Mouse (Mus musculus): ENCODE measurements around the gene 1500011B03Rik. TPM values are rescaled to one million over a fixed set of nuclear protein-coding genes. Genes with fewer than 3 reads are reported as not detected.

1500011B03Rik gene
- total RNA-seq (2023) = 50.6 TPM

DNA sequence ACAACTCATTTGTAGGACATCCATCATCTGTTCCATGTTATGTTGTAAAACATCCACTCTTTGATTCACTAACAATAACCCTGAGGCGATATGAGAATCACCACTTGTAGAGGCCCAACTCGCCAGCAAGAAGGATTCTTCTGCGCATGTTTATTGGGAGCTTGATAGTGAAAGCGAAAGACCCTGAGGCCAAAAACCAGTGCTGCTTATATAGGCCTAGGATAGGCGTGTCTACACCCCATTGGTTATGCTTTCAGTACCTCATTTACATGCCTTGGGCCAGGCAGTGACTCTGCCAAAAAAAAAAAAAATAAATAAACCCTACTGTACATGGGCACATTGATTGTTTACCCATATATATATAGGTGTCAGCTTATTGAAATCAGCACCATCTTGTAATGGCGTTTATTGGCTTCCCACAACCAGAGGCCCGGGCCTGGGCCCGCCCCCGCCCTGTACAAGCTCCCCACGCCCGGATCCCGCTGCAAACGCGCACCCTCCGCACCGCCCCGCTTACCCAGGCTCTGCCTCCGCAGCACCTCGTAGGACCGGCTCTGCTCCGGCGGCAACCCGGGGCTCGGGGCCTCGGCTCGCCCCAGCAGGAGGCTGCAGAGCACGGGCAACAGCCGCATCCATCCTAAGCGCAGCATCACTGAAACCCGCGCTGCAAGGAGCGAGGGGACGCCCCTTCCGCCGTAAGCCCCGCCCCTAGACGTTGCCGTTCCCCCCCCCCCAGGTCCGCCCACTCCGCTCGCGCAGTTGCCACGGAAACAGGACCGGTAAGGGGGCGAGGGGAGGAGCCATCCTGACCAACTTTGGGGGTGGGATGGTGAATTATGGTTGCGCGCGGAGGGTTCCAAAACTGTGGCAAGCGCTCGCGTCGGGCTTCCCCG is at the start of gene 1500011B03Rik:
TSS of gene 1500011B03Rik (minus strand) at position 673 of the 893 bp plus-strand sequence.

DNA sequence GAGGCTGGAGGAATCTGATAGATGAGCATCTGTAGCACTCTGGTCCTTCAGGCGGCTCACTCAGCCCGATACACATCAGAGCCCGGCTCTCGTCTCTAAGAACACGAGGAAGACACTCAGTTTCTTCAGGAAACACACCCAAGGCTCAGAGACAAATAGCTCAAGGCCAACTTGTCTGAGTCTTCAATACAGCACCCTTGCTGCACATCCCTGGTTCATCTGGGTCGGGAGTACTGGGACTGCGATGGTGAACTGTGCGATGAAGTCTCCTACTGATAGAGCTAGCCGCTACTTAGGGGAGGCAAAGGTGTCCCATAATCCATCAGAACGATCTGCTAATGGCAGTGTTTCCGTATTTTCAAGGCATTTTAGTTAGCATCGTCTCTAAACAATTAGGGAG is 35.3 kb upstream of the 1500011B03Rik start, which contains the start of gene Gm9936:
TSS of gene Gm9936 (minus strand) at position 101 of the 400 bp plus-strand sequence.

DNA sequence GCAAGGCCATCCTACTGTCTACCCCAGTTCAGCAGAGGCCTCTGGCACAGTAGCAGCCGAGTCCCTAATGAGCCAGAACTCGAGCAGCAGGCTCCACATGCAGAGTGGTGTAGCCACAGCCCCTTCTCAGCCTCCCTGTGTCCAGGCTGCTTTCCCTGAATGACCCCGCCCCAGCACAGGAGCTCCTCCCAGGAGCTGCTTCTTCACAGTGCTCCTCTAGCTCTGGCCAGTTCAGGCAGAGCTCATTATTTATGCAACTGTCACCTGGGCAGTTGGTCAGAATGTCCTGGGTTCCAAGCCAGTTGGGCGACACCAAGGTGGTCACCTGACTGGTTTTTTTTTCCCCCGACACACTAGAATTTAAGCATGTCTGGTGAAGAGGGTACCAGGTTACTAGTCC is 30.1 kb upstream of the 1500011B03Rik start, which contains the start of gene 4930519G04Rik:
TSS of gene 4930519G04Rik (plus strand) at position 301 of the 400 bp plus-strand sequence.

GRCm38 (mm10) chr5:114775056-114775979 is 48.0 kb downstream of the 1500011B03Rik start, which contains the start of gene Git2:
TSS of gene Git2 (minus strand) at chr5:114775517.

GRCm38 (mm10) chr5:114774403-114775051 is 48.7 kb downstream of the 1500011B03Rik start, which contains the start of gene Ankrd13a:
TSS of gene Ankrd13a (plus strand) at chr5:114774677.

Other genes with a start within 250 kb of the 1500011B03Rik start
- 1.6 TPM for gene Trpv4, start 165.0 kb downstream of the 1500011B03Rik start, total RNA-seq (2023)
- 126 TPM for gene Gltp, start 132.5 kb downstream of the 1500011B03Rik start, total RNA-seq (2023)
- gene Tchp, start 115.7 kb downstream of the 1500011B03Rik start, total RNA-seq (2023) = 21.8 TPM
- 161 TPM for gene Ankrd13a, start 48.8 kb downstream of the 1500011B03Rik start, total RNA-seq (2023)
- 175 TPM for gene Git2, start 48.0 kb downstream of the 1500011B03Rik start, total RNA-seq (2023)
- gene 4930519G04Rik, start 30.2 kb upstream of the 1500011B03Rik start, total RNA-seq (2023) = not detected
- gene Gm9936, start 35.2 kb upstream of the 1500011B03Rik start, total RNA-seq (2023) = not detected
- gene Oasl2, start 73.5 kb upstream of the 1500011B03Rik start, total RNA-seq (2023) = 10.5 TPM
- gene Oasl1, start 99.8 kb upstream of the 1500011B03Rik start, total RNA-seq (2023) = 2.5 TPM
- 30.9 TPM for gene 2210016L21Rik, start 118.7 kb upstream of the 1500011B03Rik start, total RNA-seq (2023)
- not detected for gene Hnf1a, start 147.6 kb upstream of the 1500011B03Rik start, total RNA-seq (2023)
- 57.6 TPM for gene Sppl3, start 187.7 kb upstream of the 1500011B03Rik start, total RNA-seq (2023)

Data from CD4-positive naive resting alpha-beta T cell, adult 57 days (primary cell).